Mouse (Mus musculus) forebrain, embryonic 12.5 days (tissue): ENCODE results near the gene Dmgdh. TPM values are rescaled to one million over a fixed set of nuclear protein-coding genes. Genes with fewer than 3 reads are reported as not detected.

Experiments used
- ATAC-seq: fragments of 200-750 bp; cut with Nextera tagmentation; 2 replicates; pipeline ENCODE4 v1.8.0; 2017; ENCODE audit warnings: moderate TSS enrichment; ENCODE audit not compliant: low FRiP score
- H3K27ac ChIP-seq: fragments of 300-500 bp; sonication (generic); 2 replicates; pipeline ENCODE4 v1.5.1; 2016; ENCODE audit warnings: mild to moderate bottlenecking
- H3K27me3 ChIP-seq: fragments of 300-500 bp; sonication (generic); 2 replicates; pipeline ENCODE4 v1.6.1; 2016; ENCODE audit warnings: mild to moderate bottlenecking
- H3K36me3 ChIP-seq: fragments of 300-500 bp; sonication (generic); replicated peaks from 2 replicates; pipeline ENCODE4 v1.6.1; 2016; ENCODE audit warnings: mild to moderate bottlenecking
- H3K4me1 ChIP-seq: fragments of 300-500 bp; sonication (generic); 2 replicates; pipeline ENCODE4 v1.6.1; 2016
- H3K4me2 ChIP-seq: fragments of 300-500 bp; sonication (generic); 2 replicates; pipeline ENCODE4 v1.6.1; 2016; ENCODE audit warnings: mild to moderate bottlenecking, moderate library complexity
- H3K4me3 ChIP-seq: fragments of 300-500 bp; sonication (generic); replicated peaks from 2 replicates; pipeline ENCODE4 v1.5.1; 2016; ENCODE audit warnings: mild to moderate bottlenecking
- H3K9ac ChIP-seq: fragments of 300-500 bp; sonication (generic); 2 replicates; pipeline ENCODE4 v1.6.1; 2016; ENCODE audit warnings: mild to moderate bottlenecking
- H3K9me3 ChIP-seq: fragments of 300-500 bp; sonication (generic); 2 replicates; pipeline ENCODE4 v1.6.1; 2016
- WGBS: fragments of 180-500 bp; shearing (Covaris S2); methylation state at CpG from one replicate; pipeline ENCODE4 v1.1.7; 2016; 5-methylcytosine and 5-hydroxymethylcytosine counted together
- polyA plus RNA-seq: library from polyadenylated mRNA; unstranded; fragments of >200 nt; fragmentation: Nextera tagmentation; extraction: Ambion mirVana; gene quantifications from 2 replicates; pipeline ENCODE4 v1.2.1, GENCODE M21; 2016

Gene Dmgdh
- polyA plus RNA-seq: 0.08 TPM in 1 of 2 replicates, not detected in the other

GRCm38 (mm10) chr13:93674131-93674561 is at the start of gene Dmgdh, which contains the start of gene Bhmt2:
Gene Dmgdh (plus strand): TSS chr13:93674433.
Gene Bhmt2 (minus strand): TSS chr13:93674302.
- Histone ChIP-seq H3K27me3 (peaks cover 14% of the 10 kb centered on the region), H3K9ac (no peak within 1 kb of the TSS), H3K36me3 (no peaks in the 10 kb centered on the region), H3K4me3 (0 out of 2 replicates have a peak within 1 kb of the TSS, but pooled peaks have one; percentile 16), H3K4me1 (no peaks in the 10 kb centered on the region), H3K27ac (no peak within 1 kb of the TSS), H3K9me3 (no peaks in the 10 kb centered on the region), H3K4me2 (peak within 1 kb of the TSS; percentile 36)
- 7% methylated on average over 30 of the region's 31 CpGs for WGBS
- ATAC-seq: no peak

- no peak overlapping the region for H3K9ac ChIP-seq
- H3K9me3 ChIP-seq: no peaks in the 10 kb centered on the region
- H3K4me2 ChIP-seq: no peak overlapping the region
- H3K27ac ChIP-seq: no peak overlapping the region
- H3K27me3 ChIP-seq: no peaks in the 10 kb centered on the region
- H3K36me3 ChIP-seq: no peaks in the 10 kb centered on the region
- 19% methylated on average over 6 of the region's 6 CpGs for WGBS
- H3K4me1 ChIP-seq: no peaks in the 10 kb centered on the region
- no peak overlapping the region for H3K4me3 ChIP-seq
- no peak for ATAC-seq
Measured at GRCm38 (mm10) chr13:93628861-93629260, 45.4 kb upstream of the Dmgdh start.

- ATAC-seq: no peak
- H3K9ac ChIP-seq: no peak overlapping the region
- H3K27ac ChIP-seq: no peak overlapping the region
- no peaks in the 10 kb centered on the region for H3K4me1 ChIP-seq
- no peaks in the 10 kb centered on the region for H3K9me3 ChIP-seq
- WGBS: 91% methylated on average over 10 of the region's 10 CpGs
- H3K4me3 ChIP-seq: no peak overlapping the region
- no peaks in the 10 kb centered on the region for H3K27me3 ChIP-seq
- no peak overlapping the region for H3K4me2 ChIP-seq
- no peaks in the 10 kb centered on the region for H3K36me3 ChIP-seq
Measured at GRCm38 (mm10) chr13:93630941-93631705, 43.1 kb upstream of the Dmgdh start.

GRCm38 (mm10) chr13:93632927-93633326 is 41.3 kb upstream of the Dmgdh start:
- 88% methylated on average over 5 of the region's 5 CpGs for WGBS
- Histone ChIP-seq H3K9me3 (no peaks in the 10 kb centered on the region), H3K4me1 (no peaks in the 10 kb centered on the region), H3K36me3 (no peaks in the 10 kb centered on the region), H3K27ac (no peak overlapping the region), H3K27me3 (no peaks in the 10 kb centered on the region), H3K9ac (no peak overlapping the region), H3K4me3 (no peak overlapping the region), H3K4me2 (no peak overlapping the region)
- no peak for ATAC-seq

GRCm38 (mm10) chr13:93636561-93636960 is 37.7 kb upstream of the Dmgdh start:
- no peak overlapping the region for H3K9ac ChIP-seq
- no peaks in the 10 kb centered on the region for H3K4me1 ChIP-seq
- 89% methylated on average over 1 of the region's 1 CpGs for WGBS
- no peak overlapping the region for H3K27ac ChIP-seq
- no peak overlapping the region for H3K4me2 ChIP-seq
- H3K9me3 ChIP-seq: no peaks in the 10 kb centered on the region
- no peaks in the 10 kb centered on the region for H3K27me3 ChIP-seq
- H3K4me3 ChIP-seq: no peak overlapping the region
- ATAC-seq: no peak
- H3K36me3 ChIP-seq: no peaks in the 10 kb centered on the region

- Histone ChIP-seq H3K27ac (no peak within 1 kb of the TSS), H3K36me3 (no peaks in the 10 kb centered on the region), H3K27me3 (no peaks in the 10 kb centered on the region), H3K9me3 (no peaks in the 10 kb centered on the region), H3K4me1 (no peaks in the 10 kb centered on the region), H3K4me2 (no peak within 1 kb of the TSS), H3K9ac (no peak within 1 kb of the TSS), H3K4me3 (no peak within 1 kb of the TSS)
- no peak for ATAC-seq
- WGBS: 79% methylated on average over 19 of the region's 19 CpGs
Measured at GRCm38 (mm10) chr13:93637282-93638245, 36.7 kb upstream of the Dmgdh start, which contains the start of gene Bhmt. Gene Bhmt (minus strand): TSS chr13:93637961.

GRCm38 (mm10) chr13:93639636-93640035 is 34.6 kb upstream of the Dmgdh start:
- H3K36me3 ChIP-seq: no peaks in the 10 kb centered on the region
- ATAC-seq: no peak
- no peaks in the 10 kb centered on the region for H3K9me3 ChIP-seq
- 66% methylated on average over 4 of the region's 4 CpGs for WGBS
- H3K4me1 ChIP-seq: no peaks in the 10 kb centered on the region
- H3K27ac ChIP-seq: no peak overlapping the region
- H3K4me2 ChIP-seq: no peak overlapping the region
- H3K9ac ChIP-seq: no peak overlapping the region
- H3K27me3 ChIP-seq: no peaks in the 10 kb centered on the region
- no peak overlapping the region for H3K4me3 ChIP-seq

- no peaks in the 10 kb centered on the region for H3K36me3 ChIP-seq
- ATAC-seq: no peak
- H3K27me3 ChIP-seq: no peaks in the 10 kb centered on the region
- no peak overlapping the region for H3K27ac ChIP-seq
- no peaks in the 10 kb centered on the region for H3K9me3 ChIP-seq
- no peak overlapping the region for H3K4me3 ChIP-seq
- no peak overlapping the region for H3K4me2 ChIP-seq
- H3K9ac ChIP-seq: no peak overlapping the region
- no peaks in the 10 kb centered on the region for H3K4me1 ChIP-seq
- 89% methylated on average over 7 of the region's 7 CpGs for WGBS
Measured at GRCm38 (mm10) chr13:93648387-93649130, 25.7 kb upstream of the Dmgdh start.

- H3K27me3 ChIP-seq: no peaks in the 10 kb centered on the region
- H3K4me2 ChIP-seq: no peak overlapping the region
- WGBS: 90% methylated on average over 6 of the region's 6 CpGs
- no peak overlapping the region for H3K4me3 ChIP-seq
- no peaks in the 10 kb centered on the region for H3K4me1 ChIP-seq
- no peak overlapping the region for H3K9ac ChIP-seq
- H3K27ac ChIP-seq: no peak overlapping the region
- no peaks in the 10 kb centered on the region for H3K9me3 ChIP-seq
- H3K36me3 ChIP-seq: no peaks in the 10 kb centered on the region
- no peak for ATAC-seq
Measured at GRCm38 (mm10) chr13:93653382-93653781, 20.9 kb upstream of the Dmgdh start.

GRCm38 (mm10) chr13:93657941-93658340 is 16.3 kb upstream of the Dmgdh start:
- no peak overlapping the region for H3K27ac ChIP-seq
- H3K9me3 ChIP-seq: no peaks in the 10 kb centered on the region
- 81% methylated on average over 5 of the region's 5 CpGs for WGBS

GRCm38 (mm10) chr13:93667586-93667985 is 6.6 kb upstream of the Dmgdh start:
- Histone ChIP-seq H3K9ac (no peak overlapping the region), H3K4me1 (no peaks in the 10 kb centered on the region), H3K4me3 (no peak overlapping the region), H3K27me3 (no peaks in the 10 kb centered on the region), H3K9me3 (no peaks in the 10 kb centered on the region), H3K27ac (no peak overlapping the region), H3K36me3 (no peaks in the 10 kb centered on the region), H3K4me2 (no peak overlapping the region)
- ATAC-seq: no peak
- WGBS: 88% methylated on average over 4 of the region's 4 CpGs

More at GRCm38 (mm10) chr13:93657941-93658340, 16.3 kb upstream of the Dmgdh start:
- Histone ChIP-seq H3K4me2 (no peak overlapping the region), H3K9ac (no peak overlapping the region), H3K4me3 (no peak overlapping the region), H3K27me3 (no peaks in the 10 kb centered on the region), H3K36me3 (no peaks in the 10 kb centered on the region), H3K4me1 (no peaks in the 10 kb centered on the region)
- ATAC-seq: no peak

GRCm38 (mm10) chr13:93672371-93672770 is 1.9 kb upstream of the Dmgdh start:
- no peak overlapping the region for H3K9ac ChIP-seq
- H3K27ac ChIP-seq: no peak overlapping the region
- H3K36me3 ChIP-seq: no peaks in the 10 kb centered on the region
- H3K9me3 ChIP-seq: no peaks in the 10 kb centered on the region
- peaks cover 14% of the 10 kb centered on the region for H3K27me3 ChIP-seq
- H3K4me1 ChIP-seq: no peaks in the 10 kb centered on the region
- H3K4me2 ChIP-seq: no peak overlapping the region
- no peak overlapping the region for H3K4me3 ChIP-seq
- no peak for ATAC-seq
- WGBS: 94% methylated on average over 4 of the region's 4 CpGs
